25 mouse cellular contexts compared by ENCODE assay signal in the genomic region with DNA sequence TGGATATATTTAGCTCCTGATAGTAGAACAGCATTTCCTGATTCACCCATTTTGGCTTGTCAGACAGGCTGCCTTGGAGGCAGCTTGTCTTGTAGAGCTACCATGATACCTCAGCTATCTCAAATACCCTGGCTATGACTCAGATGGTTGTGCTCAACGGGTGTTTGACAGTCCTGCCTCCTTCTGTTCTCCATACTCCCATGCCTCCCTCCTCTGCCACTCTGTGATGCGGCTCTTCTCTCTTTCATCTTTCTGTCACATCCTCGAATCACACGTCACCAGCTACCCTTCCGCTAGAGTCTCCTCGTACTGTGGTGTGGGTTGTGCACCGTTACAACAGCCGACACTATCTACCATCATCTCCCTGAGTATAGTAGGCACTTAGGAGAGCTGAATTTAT. TPM values are rescaled to one million over a fixed set of nuclear protein-coding genes. Genes with fewer than 3 reads are reported as not detected.
DNase-seq lines count a peak whose midpoint lies in the region; ATAC-seq and TF ChIP-seq lines count a peak whose summit lies in the region.
"Had no signal": no experiment of that assay in that cellular context is flagged by ENCODE, and none has a peak within 500 bp of the region (broad histone marks: within the 10 kb centered on the region; RNA-seq: fewer than 3 reads in every experiment).

No protein-coding gene starts in this region.

- WGBS in hindbrain, postnatal 0 days: 91% methylated on average over 8 of the region's 8 CpGs

- peaks cover 15% of the 10 kb centered on the region; the same call in 1 of the 2 replicates for H3K4me1 ChIP-seq in hindbrain, postnatal 0 days (ENCODE audit: insufficient read depth, low read length)
- H3K4me1 ChIP-seq: limb, embryonic 12.5 days; liver, embryonic 12.5 days; midbrain, embryonic 10.5 days had no signal

- ATAC-seq in hindbrain, postnatal 0 days: no peak
- ATAC-seq: liver, embryonic 12.5 days had no signal

- H3K9ac ChIP-seq in hindbrain, postnatal 0 days (replicated peaks; ENCODE audit: low read length): no peak overlapping the region
- H3K9ac ChIP-seq: limb, embryonic 12.5 days; liver, embryonic 12.5 days; lung, embryonic 14.5 days had no signal

- no peaks in the 10 kb centered on the region for H3K9me3 ChIP-seq in hindbrain, postnatal 0 days (ENCODE audit: low read length)
- H3K9me3 ChIP-seq: embryonic facial prominence, embryonic 10.5 days; limb, embryonic 12.5 days; liver, embryonic 12.5 days; midbrain, embryonic 10.5 days had no signal

- H3K27me3 ChIP-seq in hindbrain, postnatal 0 days (ENCODE audit: insufficient read depth, low read length): no peaks in the 10 kb centered on the region

- H3K36me3 ChIP-seq in hindbrain, postnatal 0 days (ENCODE audit: insufficient read depth, low read length): no peaks in the 10 kb centered on the region
- H3K36me3 ChIP-seq: embryonic facial prominence, embryonic 10.5 days; limb, embryonic 12.5 days; liver, embryonic 12.5 days; midbrain, embryonic 10.5 days had no signal

- no peak overlapping the region for H3K27ac ChIP-seq in hindbrain, postnatal 0 days
- H3K27ac ChIP-seq: embryonic facial prominence, embryonic 10.5 days; left cerebral cortex, adult 2 months; limb, embryonic 12.5 days; liver, embryonic 12.5 days; midbrain, embryonic 10.5 days had no signal

- no peak for TF ChIP-seq CTCF in hindbrain, postnatal 0 days (IDR thresholded peaks at IDR 0.05; ENCODE audit: low read depth)

- H3K4me3 ChIP-seq in hindbrain, postnatal 0 days (ENCODE audit: low read length): no peak overlapping the region
- H3K4me3 ChIP-seq: embryonic facial prominence, embryonic 10.5 days; left cerebral cortex, adult 2 months; limb, embryonic 12.5 days; liver, embryonic 12.5 days; midbrain, embryonic 10.5 days had no signal

- no peak overlapping the region for H3K4me2 ChIP-seq in hindbrain, postnatal 0 days (ENCODE audit: low read depth, low read length)
- H3K4me2 ChIP-seq: limb, embryonic 12.5 days; liver, embryonic 12.5 days; lung, embryonic 14.5 days had no signal

- DNase-seq in layer of hippocampus, adult 9-11 months: peak; percentile 56
- DNase-seq in layer of hippocampus, adult 9-10 months (ENCODE audit: low spot score): no peak
- peak; percentile 44 for DNase-seq in 3T3-L1 (ENCODE audit: low read depth, low spot score)
- peak; percentile 78 for DNase-seq in CD4-positive, CD25-positive, alpha-beta regulatory T cell, adult 2 months (ENCODE audit: low read depth, low spot score)
- DNase-seq in brain, adult 2 months (ENCODE audit: low read depth, low spot score): peak; percentile 81
- DNase-seq in hindbrain, postnatal 0 days (ENCODE audit: low spot score): no peak
- no peak for DNase-seq in thymus, postnatal 0 days (ENCODE audit: low spot score)
- DNase-seq: adrenal gland, adult 8-10 months; cerebellum, adult 9-10 months; gastrocnemius, postnatal 25 days; kidney, adult 8-10 months; kidney, postnatal 25 days; lung, embryonic 14.5 days; lung, postnatal 4 days; retina, postnatal 1 day; thymus, adult 2 months had no signal

RNA-seq across cellular contexts. Expression of a gene that starts 50.3 kb away (rescaled TPM):
- total RNA-seq in hindbrain, postnatal 0 days (2014; rRNA removed): 26.7 and 27.8 TPM in 2 replicates
- polyA plus RNA-seq in hindbrain, postnatal 0 days (2015; fragmentation: Nextera tagmentation; extraction: Ambion mirVana): 16.4 and 19.8 TPM in 2 replicates
- polyA plus RNA-seq in thymus, postnatal 0 days (2015; fragmentation: Nextera tagmentation; extraction: Ambion mirVana): 0.46 and 0.53 TPM in 2 replicates
- total RNA-seq: CH12.LX; common myeloid progenitor, adult 5-6 weeks; gastrocnemius, postnatal 25 days; heart, adult 8-10 months; hematopoietic stem cell, adult 5-6 weeks had no signal
- polyA plus RNA-seq: liver, embryonic 12.5 days; lung, embryonic 14.5 days had no signal

RNA-seq across cellular contexts. Expression of a gene that starts 58.8 kb away (rescaled TPM):
- 31.8 and 42.8 TPM in 2 replicates for total RNA-seq in hindbrain, postnatal 0 days (2014; rRNA removed)
- polyA plus RNA-seq in hindbrain, postnatal 0 days (2015; fragmentation: Nextera tagmentation; extraction: Ambion mirVana): 38.0 and 42.9 TPM in 2 replicates
- 54.5 and 55.8 TPM in 2 replicates for polyA plus RNA-seq in thymus, postnatal 0 days (2015; fragmentation: Nextera tagmentation; extraction: Ambion mirVana)

RNA-seq across cellular contexts. Expression of a gene that starts 58.8 kb away (rescaled TPM):
- total RNA-seq in hindbrain, postnatal 0 days (2014; rRNA removed): 11.8 and 12.4 TPM in 2 replicates
- 9.4 and 11.2 TPM in 2 replicates for polyA plus RNA-seq in hindbrain, postnatal 0 days (2015; fragmentation: Nextera tagmentation; extraction: Ambion mirVana)
- polyA plus RNA-seq in thymus, postnatal 0 days (2015; fragmentation: Nextera tagmentation; extraction: Ambion mirVana): 22.9 and 23.0 TPM in 2 replicates

Comparison
In these comparisons a context has a peak if more than half of its experiments do, and no peak if none do; other contexts are left out.
1. DNase-seq: peak in layer of hippocampus, adult 9-11 months (single experiment), 3T3-L1 (single experiment), CD4-positive, CD25-positive, alpha-beta regulatory T cell, adult 2 months (single experiment) and brain, adult 2 months (single experiment); none in layer of hippocampus, adult 9-10 months (single experiment), hindbrain, postnatal 0 days (single experiment) and thymus, postnatal 0 days (single experiment).
2. RNA of a gene that starts 50.3 kb away (polyA plus RNA-seq): 16.4 to 19.8 TPM in hindbrain, postnatal 0 days; 0.46 to 0.53 TPM in thymus, postnatal 0 days; every median in the first group is over 10 times any median in the second.